Mouse (Mus musculus) myocyte (in vitro differentiated cells): Measurements from ENCODE around the gene Focad.

Source experiments
- E2F4 ChIP-seq: IDR thresholded peaks from one replicate; pipeline ENCODE4 v1.6.1; 2011; ENCODE audit warnings: mild to moderate bottlenecking, control low read depth, moderate library complexity; ENCODE audit not compliant: insufficient read depth
- MYOD1 ChIP-seq, 3 experiments: IDR thresholded peaks; one replicate each; pipeline ENCODE4 v1.6.1; 2011; ENCODE audit warnings: control low read depth in 2 of 3, low read depth in 2 of 3, mild to moderate bottlenecking in 2 of 3, moderate library complexity in 1 of 3; ENCODE audit not compliant: insufficient read length in 2 of 3, control insufficient read depth in 1 of 3
- POLR2A ChIP-seq: IDR thresholded peaks from one replicate; pipeline ENCODE4 v1.6.1; 2011; ENCODE audit warnings: low read depth, mild to moderate bottlenecking, control low read depth, moderate library complexity; ENCODE audit not compliant: insufficient read length
- POLR2AphosphoS2 ChIP-seq: IDR thresholded peaks from one replicate; pipeline ENCODE4 v1.6.1; 2011; ENCODE audit warnings: low read depth, control low read depth; ENCODE audit not compliant: insufficient read length
- SRF ChIP-seq: IDR thresholded peaks from one replicate; pipeline ENCODE4 v1.6.1; 2011; ENCODE audit warnings: low read depth; ENCODE audit not compliant: control insufficient read depth, insufficient read length
- TCF12 ChIP-seq: IDR thresholded peaks from one replicate; pipeline ENCODE4 v1.6.1; 2011; ENCODE audit warnings: mild to moderate bottlenecking, control low read depth; ENCODE audit not compliant: poor library complexity, insufficient read depth, severe bottlenecking
- TCF3 ChIP-seq: IDR thresholded peaks from one replicate; pipeline ENCODE4 v1.6.1; 2011; ENCODE audit warnings: low read depth, control low read depth; ENCODE audit not compliant: insufficient read length

- TF ChIP-seq E2F4 (no peak), POLR2A (no peak), TCF3 (no peak), SRF (no peak), TCF12 (no peak), POLR2AphosphoS2 (no peak), MYOD1 (IDR thresholded peaks at IDR 0.05; ENCODE audit: control insufficient read depth in 1 of 3, insufficient read length in 2 of 3, low read depth in 2 of 3) (no peak)
These were observed 72.8 kb downstream of the Focad start for GRCm38 (mm10) chr4:88167008-88167862.
